36 mouse cellular contexts compared by ENCODE assay signal in the genomic region with DNA sequence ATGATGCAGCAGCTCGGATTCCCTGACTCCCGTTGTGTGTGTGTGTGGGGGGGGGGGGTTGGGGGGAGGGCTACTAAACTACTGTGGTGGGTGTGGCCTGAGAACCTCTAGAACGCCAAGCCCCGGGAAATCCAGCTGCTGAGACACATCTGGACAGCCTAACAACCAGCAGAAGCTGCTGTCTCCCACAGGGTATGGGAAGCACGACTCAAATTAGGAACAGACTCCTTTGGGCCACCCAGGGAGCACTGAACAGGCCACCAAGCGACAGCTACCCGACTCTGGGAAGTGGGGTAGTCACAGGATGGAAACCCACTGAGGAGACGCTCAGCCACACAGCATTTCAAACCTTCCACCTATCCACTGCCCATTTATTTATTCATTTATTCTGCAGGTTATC. TPM values are rescaled to one million over a fixed set of nuclear protein-coding genes. Genes with fewer than 3 reads are reported as not detected.
DNase-seq lines count a peak whose midpoint lies in the region; ATAC-seq and TF ChIP-seq lines count a peak whose summit lies in the region.
"Had no signal": no experiment of that assay in that cellular context is flagged by ENCODE, and none has a peak within 500 bp of the region (broad histone marks: within the 10 kb centered on the region; RNA-seq: fewer than 3 reads in every experiment).

No protein-coding gene starts in this region.

- H3K27ac ChIP-seq in hindbrain, embryonic 10.5 days: no peak overlapping the region
- H3K27ac ChIP-seq in hindbrain, embryonic 14.5 days: no peak overlapping the region
- no peak overlapping the region for H3K27ac ChIP-seq in embryonic facial prominence, embryonic 13.5 days
- no peak overlapping the region for H3K27ac ChIP-seq in limb, embryonic 11.5 days (replicated peaks; ENCODE audit: low read depth, low read length)
- H3K27ac ChIP-seq in gastrocnemius, adult 2 months: no peak overlapping the region
- H3K27ac ChIP-seq: forebrain, embryonic 12.5 days; hindbrain, embryonic 13.5 days; kidney, embryonic 15.5 days; liver, embryonic 15.5 days had no signal

- H3K36me3 ChIP-seq in hindbrain, embryonic 10.5 days: no peaks in the 10 kb centered on the region
- no peaks in the 10 kb centered on the region for H3K36me3 ChIP-seq in hindbrain, embryonic 14.5 days (replicated peaks; ENCODE audit: control insufficient read depth, insufficient read depth)
- H3K36me3 ChIP-seq in embryonic facial prominence, embryonic 13.5 days: no peaks in the 10 kb centered on the region
- H3K36me3 ChIP-seq in limb, embryonic 11.5 days (ENCODE audit: control insufficient read depth, insufficient read depth, low read length): no peaks in the 10 kb centered on the region
- H3K36me3 ChIP-seq: forebrain, embryonic 12.5 days; hindbrain, embryonic 13.5 days; kidney, embryonic 15.5 days; liver, embryonic 15.5 days had no signal

- no peaks in the 10 kb centered on the region for H3K27me3 ChIP-seq in hindbrain, embryonic 10.5 days (ENCODE audit: insufficient read depth, poor library complexity, severe bottlenecking)
- no peaks in the 10 kb centered on the region for H3K27me3 ChIP-seq in hindbrain, embryonic 14.5 days (ENCODE audit: control insufficient read depth, insufficient read depth, low read length)
- H3K27me3 ChIP-seq in embryonic facial prominence, embryonic 13.5 days: peaks cover 5% of the 10 kb centered on the region; the same call in 1 of the 2 replicates
- H3K27me3 ChIP-seq in limb, embryonic 11.5 days (ENCODE audit: control insufficient read depth, insufficient read depth, low read length): no peaks in the 10 kb centered on the region
- H3K27me3 ChIP-seq: forebrain, embryonic 12.5 days; hindbrain, embryonic 13.5 days; kidney, embryonic 15.5 days; liver, embryonic 15.5 days had no signal

- H3K4me3 ChIP-seq in hindbrain, embryonic 10.5 days: no peak overlapping the region
- no peak overlapping the region for H3K4me3 ChIP-seq in hindbrain, embryonic 14.5 days (replicated peaks; ENCODE audit: low read length)
- no peak overlapping the region for H3K4me3 ChIP-seq in embryonic facial prominence, embryonic 13.5 days
- no peak overlapping the region for H3K4me3 ChIP-seq in limb, embryonic 11.5 days (ENCODE audit: low read depth, low read length)
- no peak overlapping the region for H3K4me3 ChIP-seq in gastrocnemius, adult 2 months
- H3K4me3 ChIP-seq: forebrain, embryonic 12.5 days; hindbrain, embryonic 13.5 days; kidney, embryonic 15.5 days; liver, embryonic 15.5 days had no signal

- ATAC-seq in hindbrain, embryonic 14.5 days (ENCODE audit: low FRiP score): no peak
- ATAC-seq in embryonic facial prominence, embryonic 13.5 days (ENCODE audit: insufficient number of reproducible peaks, insufficient read depth, low FRiP score, low TSS enrichment, low read depth): peak; percentile 67
- peak; percentile 60; the same call in 1 of the 2 replicates for ATAC-seq in limb, embryonic 11.5 days (ENCODE audit: insufficient number of reproducible peaks, low FRiP score, low TSS enrichment, low read depth)
- ATAC-seq: forebrain, postnatal 0 days; midbrain, embryonic 16.5 days; Patski had no signal

- no peak for TF ChIP-seq CTCF in gastrocnemius, adult 2 months (IDR thresholded peaks at IDR 0.05)

- 71% methylated on average over 8 of the region's 8 CpGs for WGBS in hindbrain, embryonic 10.5 days
- WGBS in hindbrain, embryonic 14.5 days: 70% methylated on average over 8 of the region's 8 CpGs
- WGBS in embryonic facial prominence, embryonic 13.5 days: 25% methylated on average over 8 of the region's 8 CpGs
- 30% methylated on average over 8 of the region's 8 CpGs for WGBS in limb, embryonic 11.5 days

- DNase-seq in hindbrain, embryonic 10.5 days (ENCODE audit: low spot score): peak; percentile 5
- no peak for DNase-seq in hindbrain, embryonic 14.5 days (ENCODE audit: low spot score)
- DNase-seq in limb, embryonic 11.5 days (ENCODE audit: low spot score): peak; percentile 50
- no peak for DNase-seq in gastrocnemius, adult 2 months
- DNase-seq in left cerebral cortex, adult 18-20 months (ENCODE audit: low spot score in 2 of 2): no peak
- DNase-seq in adrenal gland, adult 8-10 months: no peak
- DNase-seq: cerebellum, adult 11 months; cerebellum, adult 9-11 months; gastrocnemius, postnatal 25 days; heart, adult 11 months; heart, postnatal 36 days; kidney, adult 18-20 months; kidney, postnatal 36 days; layer of hippocampus, postnatal 36 days; lung, postnatal 14 days; right cerebral cortex, postnatal 25 days; thymus, postnatal 14 days had no signal

- no peak overlapping the region for H3K9ac ChIP-seq in hindbrain, embryonic 14.5 days
- no peak overlapping the region for H3K9ac ChIP-seq in embryonic facial prominence, embryonic 13.5 days
- H3K9ac ChIP-seq in limb, embryonic 11.5 days (ENCODE audit: low read length): no peak overlapping the region
- H3K9ac ChIP-seq: forebrain, embryonic 12.5 days; forebrain, postnatal 0 days; hindbrain, embryonic 13.5 days; kidney, embryonic 15.5 days; liver, embryonic 15.5 days; lung, embryonic 14.5 days had no signal

- intact Hi-C loops in gastrocnemius, adult 2 months (cut with DNase I): loop anchor here (10.0 kb wide), 1 partner anchor 699 kb away; no protein-coding TSS in a partner anchor

- H3K4me2 ChIP-seq in hindbrain, embryonic 14.5 days (replicated peaks): no peak overlapping the region
- H3K4me2 ChIP-seq in embryonic facial prominence, embryonic 13.5 days: no peak overlapping the region
- H3K4me2 ChIP-seq in limb, embryonic 11.5 days (ENCODE audit: low read depth, severe bottlenecking): no peak overlapping the region
- H3K4me2 ChIP-seq: forebrain, embryonic 12.5 days; heart, embryonic 11.5 days; hindbrain, embryonic 13.5 days; kidney, embryonic 15.5 days; liver, embryonic 15.5 days; lung, embryonic 14.5 days; midbrain, embryonic 11.5 days had no signal

- peaks cover 6% of the 10 kb centered on the region for H3K4me1 ChIP-seq in hindbrain, embryonic 10.5 days (replicated peaks)
- H3K4me1 ChIP-seq in hindbrain, embryonic 14.5 days (replicated peaks; ENCODE audit: control insufficient read depth, insufficient read depth, low read length): no peaks in the 10 kb centered on the region
- peaks cover 12% of the 10 kb centered on the region for H3K4me1 ChIP-seq in embryonic facial prominence, embryonic 13.5 days
- 0 out of 2 replicates have a peak, but pooled peaks cover 4% of the 10 kb centered on the region for H3K4me1 ChIP-seq in limb, embryonic 11.5 days (ENCODE audit: control insufficient read depth, insufficient read depth, low read length)
- H3K4me1 ChIP-seq: forebrain, embryonic 12.5 days; kidney, embryonic 15.5 days; liver, embryonic 15.5 days had no signal

- H3K9me3 ChIP-seq in hindbrain, embryonic 10.5 days: no peaks in the 10 kb centered on the region
- no peaks in the 10 kb centered on the region for H3K9me3 ChIP-seq in hindbrain, embryonic 14.5 days (ENCODE audit: control insufficient read depth, low read length)
- H3K9me3 ChIP-seq in embryonic facial prominence, embryonic 13.5 days: no peaks in the 10 kb centered on the region
- no peaks in the 10 kb centered on the region for H3K9me3 ChIP-seq in limb, embryonic 11.5 days (ENCODE audit: control insufficient read depth, low read length)
- H3K9me3 ChIP-seq: forebrain, embryonic 12.5 days; hindbrain, embryonic 13.5 days; kidney, embryonic 15.5 days; liver, embryonic 15.5 days had no signal

RNA-seq across cellular contexts. Expression of gene Clec3a, which starts 54.2 kb away (rescaled TPM):
- not detected in 2 replicates for polyA plus RNA-seq in hindbrain, embryonic 10.5 days (2016; fragmentation: Nextera tagmentation; extraction: Ambion mirVana)
- not detected in 2 replicates for polyA plus RNA-seq in hindbrain, embryonic 14.5 days (2014; fragmentation: Nextera tagmentation; extraction: Ambion mirVana)
- not detected in 2 replicates for polyA plus RNA-seq in embryonic facial prominence, embryonic 13.5 days (2015; fragmentation: Nextera tagmentation; extraction: Ambion mirVana)
- not detected in 2 replicates for polyA plus RNA-seq in limb, embryonic 11.5 days (2014; fragmentation: Nextera tagmentation; extraction: Ambion mirVana)
- total RNA-seq in gastrocnemius, adult 2 months (2021): not detected
- not detected for total RNA-seq in left cerebral cortex, adult 18-20 months (2021)
- not detected for total RNA-seq in adrenal gland, adult 8-10 months (2022)
- total RNA-seq: adrenal gland, postnatal 14 days; layer of hippocampus, postnatal 36 days; left cerebral cortex, postnatal 25 days; liver, adult 2 months; MEL; neutrophil, adult 5-6 weeks had no signal
- polyA plus RNA-seq: forebrain, embryonic 12.5 days; forebrain, postnatal 0 days; heart, embryonic 11.5 days; heart, embryonic 16.5 days; hindbrain, embryonic 13.5 days; intestine, embryonic 14.5 days; kidney, embryonic 15.5 days; liver, adult 2 months; liver, embryonic 15.5 days; lung, embryonic 14.5 days; midbrain, embryonic 11.5 days; midbrain, embryonic 16.5 days; neural tube, embryonic 11.5 days; Patski had no signal

Comparison
In these comparisons a context has a peak if more than half of its experiments do, and no peak if none do; other contexts are left out.
1. DNase-seq: peak in hindbrain, embryonic 10.5 days (single experiment) and limb, embryonic 11.5 days (single experiment); none in hindbrain, embryonic 14.5 days (single experiment), gastrocnemius, adult 2 months (single experiment), left cerebral cortex, adult 18-20 months (0 of 2) and adrenal gland, adult 8-10 months (single experiment).